Mouse (Mus musculus): ENCODE results near the gene A3galt2.

Gene A3galt2

DNA sequence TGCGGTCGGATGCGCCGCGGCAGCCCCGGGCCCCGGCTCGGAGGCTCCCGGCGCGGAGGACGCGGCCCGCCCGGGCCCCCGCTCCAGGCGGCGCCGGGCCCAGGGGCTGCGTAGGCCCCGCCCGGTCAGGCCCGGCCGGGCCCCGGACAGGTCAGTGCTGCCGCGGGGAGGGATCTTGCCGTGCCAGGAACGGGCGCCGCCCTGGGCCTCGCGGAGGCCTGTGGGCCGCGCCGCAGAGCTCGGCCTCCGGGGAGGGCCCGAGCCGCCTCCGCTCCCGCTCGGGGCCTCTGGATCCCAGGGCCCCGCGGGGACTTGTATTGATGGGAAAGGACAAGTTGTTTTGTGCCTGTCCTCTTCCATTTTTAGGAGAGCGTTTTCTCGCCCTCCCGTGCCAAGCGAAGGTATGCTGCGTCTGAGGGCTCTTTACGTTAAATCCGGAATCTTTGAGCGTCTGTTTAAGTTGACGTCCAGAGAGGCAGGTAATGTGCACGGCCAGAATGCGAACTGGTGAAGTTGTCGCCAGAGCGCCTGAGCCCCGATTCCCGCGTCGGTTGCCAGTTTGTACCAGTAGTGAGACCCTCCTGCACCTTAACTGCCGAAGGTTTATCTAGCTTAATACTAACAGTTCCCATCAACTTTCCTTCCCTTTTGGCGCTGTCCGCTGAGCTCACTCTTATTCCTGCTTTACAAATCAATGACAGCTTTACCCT is 27.3 kb upstream of the A3galt2 start:
- no peak for DNase-seq (ENCODE audit: low read depth, low spot score)

DNA sequence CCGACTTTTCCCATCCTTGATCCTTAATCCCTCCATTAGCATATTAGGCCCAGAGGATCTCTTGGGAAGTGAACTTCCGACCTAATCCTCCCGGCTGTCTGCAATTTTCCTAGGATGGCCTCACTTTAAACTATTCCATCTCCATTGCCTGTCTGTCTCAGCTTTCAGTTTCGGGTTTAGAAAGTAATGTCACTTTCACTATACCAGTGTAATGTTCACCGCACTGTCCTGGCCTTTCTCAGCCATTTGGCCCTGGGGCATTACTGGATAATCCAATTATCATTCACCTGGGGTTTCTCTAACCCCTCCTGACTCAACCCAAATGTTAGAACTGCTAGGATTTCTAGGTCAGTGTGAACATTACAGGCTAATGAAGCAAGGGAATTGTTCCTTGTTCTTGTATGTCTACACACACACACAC is 26.7 kb upstream of the A3galt2 start:
- peak; percentile 86 for DNase-seq (ENCODE audit: low read depth, low spot score)

GRCm38 (mm10) chr4:128729033-128729708 is 26.0 kb upstream of the A3galt2 start:
- no peak for DNase-seq (ENCODE audit: low read depth, low spot score)

DNA sequence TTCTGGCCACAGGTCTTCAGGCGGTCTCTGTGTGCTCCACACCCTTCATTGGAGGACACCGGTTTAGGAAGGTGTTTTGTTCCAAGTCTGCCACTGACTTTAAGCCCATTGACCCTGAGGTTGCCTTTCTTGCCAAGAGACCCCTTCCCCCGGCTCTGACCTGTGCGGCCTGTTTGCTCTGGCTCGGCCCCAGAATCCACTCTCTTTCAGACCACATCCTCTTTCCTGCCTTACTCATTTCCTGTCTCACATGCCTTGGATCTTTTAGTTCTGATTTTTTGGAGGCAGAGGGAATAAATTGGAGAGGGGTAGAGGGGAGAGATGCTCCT is 25.5 kb upstream of the A3galt2 start:
- DNase-seq (ENCODE audit: low read depth, low spot score), result no peak

- DNase-seq (ENCODE audit: low read depth, low spot score), result no peak
Measured at GRCm38 (mm10) chr4:128730271-128730670, 24.9 kb upstream of the A3galt2 start.

DNA sequence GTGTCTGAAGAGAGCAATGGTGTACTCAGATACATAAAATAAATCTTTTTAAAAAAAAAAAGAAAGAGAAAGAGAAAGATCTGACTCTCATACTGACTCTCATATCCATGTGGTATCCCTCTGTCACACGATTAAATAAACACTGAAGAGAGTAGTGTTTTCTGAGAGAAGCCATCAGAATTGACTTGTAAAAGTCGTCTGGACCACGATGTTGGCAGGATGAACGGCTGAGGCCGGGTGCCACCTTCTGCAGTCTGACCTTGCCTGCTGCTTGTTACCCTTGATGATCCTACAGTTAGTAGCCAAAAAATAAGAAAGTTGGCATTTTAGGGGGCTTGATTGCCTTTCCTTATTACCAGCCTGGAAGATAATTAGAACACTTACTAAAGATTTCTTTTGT is 22.4 kb upstream of the A3galt2 start:
- no peak for DNase-seq (ENCODE audit: low read depth, low spot score)

DNA sequence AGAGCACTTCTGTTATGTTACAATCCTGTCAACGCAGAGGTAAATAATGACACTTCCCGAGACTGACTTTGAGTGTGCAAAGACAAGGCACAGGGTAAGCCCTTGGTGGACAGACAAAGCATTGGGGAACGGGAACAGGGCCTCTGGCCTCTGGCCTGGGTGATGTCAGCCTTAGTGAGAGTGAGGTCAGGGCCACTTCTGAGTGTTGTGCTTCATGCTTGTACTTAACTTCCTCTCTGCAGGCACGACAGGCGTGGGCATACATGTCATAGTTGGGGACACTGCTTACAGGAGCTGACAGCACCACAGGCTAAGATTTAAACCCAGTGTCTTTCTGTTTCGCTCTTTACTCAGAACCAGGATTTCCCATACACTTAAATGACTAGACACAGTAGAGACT is 21.7 kb upstream of the A3galt2 start:
- DNase-seq (ENCODE audit: low read depth, low spot score), result no peak

DNA sequence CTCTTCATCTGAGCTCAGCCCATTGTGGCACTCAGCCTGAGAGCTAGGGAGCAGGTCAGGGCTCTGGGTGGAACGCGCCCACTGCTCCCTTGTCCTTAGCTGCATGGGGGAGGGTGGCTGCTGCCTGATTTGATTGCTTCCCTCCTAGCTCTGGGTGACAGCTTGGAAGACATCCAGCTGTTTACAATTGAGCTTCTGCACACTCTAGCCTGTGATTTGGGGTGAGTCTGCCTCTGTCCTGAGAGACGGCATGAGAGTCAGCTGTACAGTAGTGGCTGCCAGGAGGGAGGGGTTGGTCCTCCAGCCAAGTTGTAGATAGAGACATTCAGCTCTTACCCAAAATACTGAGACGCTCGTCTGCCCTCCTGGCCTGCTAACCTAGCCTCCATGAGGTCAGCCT is 20.9 kb upstream of the A3galt2 start:
- DNase-seq (ENCODE audit: low read depth, low spot score), result no peak

DNA sequence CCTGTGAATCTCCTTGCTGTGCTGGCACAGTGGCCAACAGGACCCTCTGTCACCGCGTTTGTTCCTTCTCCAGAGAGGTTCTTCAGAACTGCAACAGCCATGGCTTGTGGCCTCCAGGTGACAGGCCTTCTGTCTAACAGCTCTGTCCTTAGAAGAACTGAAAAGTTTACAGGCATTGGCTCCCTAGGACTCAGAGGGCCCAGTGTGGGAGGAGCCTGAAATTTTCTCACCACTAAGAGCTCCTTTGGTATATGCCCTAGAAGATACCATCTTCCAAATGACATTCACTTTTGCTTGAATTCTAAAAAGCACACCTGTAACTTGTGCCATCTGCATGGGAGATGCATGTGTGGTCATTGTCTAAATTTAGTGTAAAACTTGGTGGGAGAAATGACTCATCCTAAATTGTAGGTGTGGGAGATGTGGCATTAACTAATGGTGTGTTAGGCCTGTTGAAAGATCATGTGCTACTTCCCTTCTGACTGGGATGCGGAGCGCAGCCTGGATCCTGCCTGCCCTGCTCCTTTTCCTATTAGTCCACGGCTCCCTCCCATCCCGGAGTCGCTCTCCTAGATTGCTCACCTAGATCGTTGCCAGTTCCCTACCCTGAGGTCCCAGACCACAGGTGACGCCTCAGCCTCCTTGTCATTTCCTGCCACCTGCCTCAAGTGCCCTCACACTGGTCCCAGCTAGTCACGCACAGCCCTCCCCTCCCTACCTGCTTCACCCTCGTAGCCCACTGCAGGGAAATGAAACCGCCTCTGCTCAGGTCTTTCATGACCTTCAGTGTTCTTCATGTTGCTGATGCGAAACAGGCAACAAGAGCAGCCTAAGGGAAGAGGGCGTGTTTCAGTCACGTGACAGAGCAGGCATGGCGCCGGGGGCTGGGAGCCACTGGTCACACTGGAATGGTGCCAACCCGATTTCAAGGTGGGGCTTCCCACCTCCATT is 20.2 kb upstream of the A3galt2 start:
- DNase-seq (ENCODE audit: low read depth, low spot score), result peak; percentile 65

DNA sequence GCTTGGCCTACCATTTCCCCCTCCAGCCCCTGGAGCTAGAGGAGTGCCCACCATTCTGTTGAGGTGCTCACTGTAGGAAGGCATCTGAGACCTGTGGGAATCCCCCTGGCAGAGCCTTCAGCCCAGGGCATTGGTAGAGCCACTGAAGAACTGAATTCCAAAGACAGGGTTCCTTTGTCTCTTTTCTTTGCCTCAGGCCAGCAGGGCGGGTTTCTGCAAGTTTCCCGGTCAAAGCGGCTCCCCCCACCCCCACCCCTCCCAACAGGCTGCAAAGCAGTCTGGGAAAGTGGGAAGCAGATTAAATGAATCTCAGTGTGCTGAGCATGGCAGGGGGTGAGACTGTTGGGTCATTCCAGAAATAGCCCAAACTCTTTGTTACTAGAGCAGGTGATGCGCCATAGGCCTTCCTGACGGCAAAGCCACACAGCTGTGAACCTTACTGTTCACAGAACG is 18.0 kb upstream of the A3galt2 start:
- peak; percentile 93 for DNase-seq (ENCODE audit: low read depth, low spot score)

DNA sequence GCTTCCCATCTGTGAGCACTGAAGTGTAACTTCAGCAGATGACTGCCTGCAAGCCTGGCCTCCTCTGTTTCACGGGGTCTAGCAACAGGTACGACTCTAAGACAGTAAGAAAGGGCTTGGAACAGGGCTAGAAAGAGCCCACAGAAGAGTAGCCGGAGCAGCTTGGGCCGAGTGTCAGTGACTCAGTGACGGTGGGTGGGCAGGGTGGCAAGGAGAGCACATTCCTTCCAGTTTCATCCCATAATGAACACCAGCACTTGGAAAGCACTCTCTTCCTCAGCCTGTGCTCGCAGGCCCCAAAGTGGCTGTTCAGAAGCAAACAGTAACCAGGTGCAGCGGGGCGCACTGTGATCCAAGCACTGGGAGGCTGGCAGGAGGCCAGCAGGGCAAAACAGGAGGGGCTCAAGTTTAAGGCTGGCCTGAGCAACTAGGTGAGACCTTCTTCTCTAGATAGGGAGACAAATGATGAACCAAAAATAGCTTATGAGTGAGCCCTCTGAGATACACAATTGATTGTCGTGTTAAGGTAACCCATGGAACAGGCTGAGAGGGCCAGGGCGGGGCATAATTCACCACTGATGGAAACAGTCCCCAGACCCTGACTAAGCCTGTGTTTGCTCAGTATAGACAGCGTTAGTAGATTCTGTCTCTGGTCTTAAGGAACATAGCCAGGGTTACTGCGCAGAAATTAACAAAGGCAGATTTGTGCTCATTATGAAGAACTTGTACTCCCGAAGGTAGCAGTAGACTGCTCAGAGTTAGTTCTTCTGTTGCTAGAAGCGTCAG is 17.1 kb upstream of the A3galt2 start:
- DNase-seq (ENCODE audit: low read depth, low spot score), result peak; percentile 39

DNA sequence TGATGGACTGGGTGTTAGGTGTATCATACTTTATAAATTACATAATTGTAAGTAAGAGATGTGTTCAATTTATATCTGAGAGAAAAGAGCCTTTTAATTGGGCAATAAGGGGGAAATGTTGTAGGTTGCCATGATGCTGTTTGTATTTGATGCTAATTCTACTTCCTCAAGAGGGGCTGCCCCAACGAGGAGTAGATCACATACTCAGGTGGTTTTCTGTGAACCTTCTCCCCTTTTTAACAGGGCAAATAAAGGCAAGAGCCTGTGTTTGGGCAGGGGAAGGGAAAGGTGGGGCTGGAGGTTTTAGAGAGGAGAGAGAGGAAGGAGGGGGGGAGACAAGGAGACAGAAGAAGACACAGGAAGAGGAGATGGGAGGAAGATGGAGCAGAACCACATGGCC is 14.3 kb upstream of the A3galt2 start:
- DNase-seq (ENCODE audit: low read depth, low spot score), result no peak

- no peak for DNase-seq (ENCODE audit: low read depth, low spot score)
Measured at GRCm38 (mm10) chr4:128741906-128742305, 13.3 kb upstream of the A3galt2 start.

- no peak for DNase-seq (ENCODE audit: low read depth, low spot score)
Measured at GRCm38 (mm10) chr4:128742379-128742970, 12.7 kb upstream of the A3galt2 start.

DNA sequence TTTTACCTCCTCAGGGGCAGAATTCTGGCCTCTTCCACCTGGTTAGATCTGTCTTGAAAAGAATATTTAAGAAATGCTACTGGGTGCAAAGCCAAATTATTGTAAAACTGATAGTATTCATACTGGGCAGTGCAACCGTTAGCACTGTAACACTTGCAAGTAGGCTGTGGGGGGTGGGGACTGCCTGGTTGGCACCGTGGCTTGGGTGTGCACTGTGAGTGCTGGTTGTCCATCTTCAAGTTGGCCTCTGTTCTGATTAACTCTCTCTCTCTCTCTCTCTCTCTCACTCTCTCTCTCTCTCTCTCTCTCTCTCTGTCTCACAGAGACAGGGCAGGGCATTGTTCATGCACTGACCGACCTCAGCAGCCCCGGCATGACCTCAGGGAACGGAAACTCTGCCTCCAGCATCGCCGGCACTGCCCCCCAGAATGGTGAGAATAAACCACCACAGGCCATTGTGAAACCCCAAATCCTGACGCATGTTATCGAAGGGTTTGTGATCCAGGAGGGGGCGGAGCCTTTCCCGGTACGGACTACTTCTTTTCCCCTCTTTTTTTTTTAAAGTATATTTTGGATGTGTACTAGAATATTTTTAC is 12.0 kb upstream of the A3galt2 start:
- DNase-seq (ENCODE audit: low read depth, low spot score), result no peak

GRCm38 (mm10) chr4:128745160-128745559 is 10.0 kb upstream of the A3galt2 start:
- DNase-seq (ENCODE audit: low read depth, low spot score), result no peak

DNA sequence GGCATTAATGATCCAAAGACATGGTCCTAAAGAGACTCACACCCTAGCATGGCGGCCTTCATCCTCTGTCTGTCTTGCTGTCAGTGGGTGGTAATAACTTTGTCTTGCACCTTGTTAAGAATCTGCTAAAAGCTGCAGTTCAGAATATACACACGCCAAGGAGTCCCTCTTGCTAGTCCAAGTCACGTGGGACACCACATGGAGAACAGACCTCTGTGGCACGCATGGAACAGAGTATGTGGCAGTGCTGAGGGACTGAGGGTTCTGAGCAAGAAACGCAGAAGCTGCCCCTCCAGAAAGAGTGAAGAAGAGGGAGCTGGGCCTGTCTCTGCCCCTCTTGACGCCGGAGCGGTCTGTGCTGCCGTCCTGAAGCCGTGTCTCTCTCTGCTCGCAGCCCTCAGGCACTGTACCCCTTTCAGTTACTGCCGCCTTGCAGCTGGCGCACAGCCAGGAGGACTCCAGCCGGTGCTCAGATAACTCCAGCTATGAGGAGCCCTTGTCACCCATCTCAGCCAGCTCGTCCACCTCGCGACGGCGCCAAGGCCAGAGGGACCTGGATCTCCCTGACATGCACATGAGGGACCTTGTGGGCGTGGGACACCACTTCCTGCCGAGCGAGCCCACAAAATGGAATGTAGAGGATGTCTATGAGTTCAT is 7.4 kb upstream of the A3galt2 start:
- DNase-seq (ENCODE audit: low read depth, low spot score), result no peak

- DNase-seq (ENCODE audit: low read depth, low spot score), result no peak
Measured at GRCm38 (mm10) chr4:128748309-128748708, 6.9 kb upstream of the A3galt2 start.

- peak; percentile 46 for DNase-seq (ENCODE audit: low read depth, low spot score)
Measured at GRCm38 (mm10) chr4:128751006-128751405, 4.2 kb upstream of the A3galt2 start.

Measured in R1 (cell line).